Mouse (Mus musculus): ENCODE measurements at regions not wholly inside any gene's neighbourhood (a gene's known extent, or its start where the extent isn't known, plus 50 kb on each side); places are given as distances from the start of the nearest gene placed in this dataset.
A peak's percentile ranks its signal among the peaks of the same experiment; 100 is the strongest.

- TF ChIP-seq CTCF (IDR thresholded peaks at IDR 0.05; ENCODE audit: low read depth) = no peak
- Histone ChIP-seq H3K9ac (replicated peaks; ENCODE audit: low read length) (no peak overlapping the region), H3K27ac (no peak overlapping the region), H3K4me3 (ENCODE audit: low read length) (no peak overlapping the region), H3K27me3 (ENCODE audit: insufficient read depth, low read length) (no peaks in the 10 kb centered on the region), H3K4me2 (ENCODE audit: low read depth, low read length) (no peak overlapping the region), H3K36me3 (ENCODE audit: insufficient read depth, low read length) (no peaks in the 10 kb centered on the region), H3K4me1 (ENCODE audit: insufficient read depth, low read length) (no peaks in the 10 kb centered on the region), H3K9me3 (ENCODE audit: low read length) (peaks cover 5% of the 10 kb centered on the region; the same call in 1 of the 2 replicates)
- ATAC-seq (peak; percentile 74), DNase-seq (ENCODE audit: low spot score) (peak; percentile 2)
- WGBS = 30% methylated on average over 2 of the region's 2 CpGs
These were observed 180.0 kb upstream of the Gli3 start for GRCm38 (mm10) chr13:15283065-15283464.

GRCm38 (mm10) chr13:15298457-15298856 is 164.6 kb upstream of the Gli3 start:
- H3K4me1 ChIP-seq (ENCODE audit: insufficient read depth, low read length) = no peaks in the 10 kb centered on the region
- no peak overlapping the region for H3K4me2 ChIP-seq (ENCODE audit: low read depth, low read length)
- no peaks in the 10 kb centered on the region for H3K27me3 ChIP-seq (ENCODE audit: insufficient read depth, low read length)
- H3K27ac ChIP-seq = no peak overlapping the region
- no peaks in the 10 kb centered on the region for H3K36me3 ChIP-seq (ENCODE audit: insufficient read depth, low read length)
- ATAC-seq (no peak), DNase-seq (ENCODE audit: low spot score) (peak; percentile 33)
- WGBS = 69% methylated on average over 2 of the region's 2 CpGs
- no peak overlapping the region for H3K9ac ChIP-seq (replicated peaks; ENCODE audit: low read length)
- no peak for TF ChIP-seq CTCF (IDR thresholded peaks at IDR 0.05; ENCODE audit: low read depth)
- H3K4me3 ChIP-seq (ENCODE audit: low read length) = no peak overlapping the region
- H3K9me3 ChIP-seq (ENCODE audit: low read length) = no peaks in the 10 kb centered on the region

GRCm38 (mm10) chr13:15325413-15325812 is 137.6 kb upstream of the Gli3 start:
- DNase-seq (ENCODE audit: low spot score) (no peak), ATAC-seq (no peak)
- H3K4me1 ChIP-seq (ENCODE audit: insufficient read depth, low read length) = no peaks in the 10 kb centered on the region
- no peak overlapping the region for H3K9ac ChIP-seq (replicated peaks; ENCODE audit: low read length)
- H3K36me3 ChIP-seq (ENCODE audit: insufficient read depth, low read length) = no peaks in the 10 kb centered on the region
- no peaks in the 10 kb centered on the region for H3K27me3 ChIP-seq (ENCODE audit: insufficient read depth, low read length)
- H3K4me3 ChIP-seq (ENCODE audit: low read length) = no peak overlapping the region
- no peak for TF ChIP-seq CTCF (IDR thresholded peaks at IDR 0.05; ENCODE audit: low read depth)
- 63% methylated on average over 4 of the region's 4 CpGs for WGBS
- no peak overlapping the region for H3K4me2 ChIP-seq (ENCODE audit: low read depth, low read length)
- H3K9me3 ChIP-seq (ENCODE audit: low read length) = no peaks in the 10 kb centered on the region
- H3K27ac ChIP-seq = no peak overlapping the region

GRCm38 (mm10) chr13:15326146-15326545 is 136.9 kb upstream of the Gli3 start:
- H3K9ac ChIP-seq (replicated peaks; ENCODE audit: low read length) = no peak overlapping the region
- ATAC-seq (peak; percentile 55), DNase-seq (ENCODE audit: low spot score) (peak; percentile 10)
- no peak overlapping the region for H3K27ac ChIP-seq
- no peak overlapping the region for H3K4me3 ChIP-seq (ENCODE audit: low read length)
- H3K4me1 ChIP-seq (ENCODE audit: insufficient read depth, low read length) = no peaks in the 10 kb centered on the region
- no peaks in the 10 kb centered on the region for H3K9me3 ChIP-seq (ENCODE audit: low read length)
- no peak overlapping the region for H3K4me2 ChIP-seq (ENCODE audit: low read depth, low read length)
- no peaks in the 10 kb centered on the region for H3K36me3 ChIP-seq (ENCODE audit: insufficient read depth, low read length)
- no peaks in the 10 kb centered on the region for H3K27me3 ChIP-seq (ENCODE audit: insufficient read depth, low read length)
- WGBS = 58% methylated on average over 3 of the region's 3 CpGs
- no peak for TF ChIP-seq CTCF (IDR thresholded peaks at IDR 0.05; ENCODE audit: low read depth)

GRCm38 (mm10) chr13:15329561-15329960 is 133.5 kb upstream of the Gli3 start:
- 93% methylated on average over 3 of the region's 3 CpGs for WGBS
- ATAC-seq = no peak
- no peak overlapping the region for H3K9ac ChIP-seq (replicated peaks; ENCODE audit: low read length)

GRCm38 (mm10) chr13:15343474-15343873 is 119.6 kb upstream of the Gli3 start:
- no peak overlapping the region for H3K9ac ChIP-seq (replicated peaks; ENCODE audit: low read length)
- TF ChIP-seq CTCF (IDR thresholded peaks at IDR 0.05; ENCODE audit: low read depth) = no peak
- no peak for ATAC-seq
- 53% methylated on average over 3 of the region's 3 CpGs for WGBS
- DNase-seq (ENCODE audit: low spot score) = no peak
- H3K4me2 ChIP-seq (ENCODE audit: low read depth, low read length) = no peak overlapping the region
- H3K4me3 ChIP-seq (ENCODE audit: low read length) = no peak overlapping the region
- H3K9me3 ChIP-seq (ENCODE audit: low read length) = no peaks in the 10 kb centered on the region
- no peaks in the 10 kb centered on the region for H3K4me1 ChIP-seq (ENCODE audit: insufficient read depth, low read length)
- H3K27ac ChIP-seq = no peak overlapping the region
- H3K36me3 ChIP-seq (ENCODE audit: insufficient read depth, low read length) = no peaks in the 10 kb centered on the region
- no peaks in the 10 kb centered on the region for H3K27me3 ChIP-seq (ENCODE audit: insufficient read depth, low read length)

More at GRCm38 (mm10) chr13:15329561-15329960, 133.5 kb upstream of the Gli3 start:
- Histone ChIP-seq H3K9me3 (ENCODE audit: low read length) (no peaks in the 10 kb centered on the region), H3K36me3 (ENCODE audit: insufficient read depth, low read length) (no peaks in the 10 kb centered on the region), H3K4me1 (ENCODE audit: insufficient read depth, low read length) (no peaks in the 10 kb centered on the region), H3K27me3 (ENCODE audit: insufficient read depth, low read length) (no peaks in the 10 kb centered on the region), H3K4me2 (ENCODE audit: low read depth, low read length) (no peak overlapping the region), H3K4me3 (ENCODE audit: low read length) (no peak overlapping the region), H3K27ac (no peak overlapping the region)
- TF ChIP-seq CTCF (IDR thresholded peaks at IDR 0.05; ENCODE audit: low read depth) = no peak
- DNase-seq (ENCODE audit: low spot score) = no peak

- TF ChIP-seq CTCF (IDR thresholded peaks at IDR 0.05; ENCODE audit: low read depth) = no peak
- ATAC-seq (no peak), DNase-seq (ENCODE audit: low spot score) (no peak)
- Histone ChIP-seq H3K9ac (replicated peaks; ENCODE audit: low read length) (no peak overlapping the region), H3K4me3 (ENCODE audit: low read length) (no peak overlapping the region), H3K4me2 (ENCODE audit: low read depth, low read length) (no peak overlapping the region), H3K27me3 (ENCODE audit: insufficient read depth, low read length) (no peaks in the 10 kb centered on the region), H3K4me1 (ENCODE audit: insufficient read depth, low read length) (no peaks in the 10 kb centered on the region), H3K36me3 (ENCODE audit: insufficient read depth, low read length) (no peaks in the 10 kb centered on the region), H3K9me3 (ENCODE audit: low read length) (no peaks in the 10 kb centered on the region), H3K27ac (no peak overlapping the region)
- WGBS = 44% methylated on average over 2 of the region's 2 CpGs
These were observed 116.2 kb upstream of the Gli3 start for GRCm38 (mm10) chr13:15346866-15347265.

Data from hindbrain, postnatal 0 days (tissue).